Mouse (Mus musculus): ENCODE measurements around the gene Slc39a10. TPM values are rescaled to one million over a fixed set of nuclear protein-coding genes. Genes with fewer than 3 reads are reported as not detected.
"Not testable (repeated sequence)": the region's sequence is repeated elsewhere in the genome, so short reads cannot be mapped to it uniquely, and the experiment has no call there.

Slc39a10 gene
- total and polyA plus RNA-seq, 3 experiments: 14.9 to 17.7 TPM; not detected in 1

DNA sequence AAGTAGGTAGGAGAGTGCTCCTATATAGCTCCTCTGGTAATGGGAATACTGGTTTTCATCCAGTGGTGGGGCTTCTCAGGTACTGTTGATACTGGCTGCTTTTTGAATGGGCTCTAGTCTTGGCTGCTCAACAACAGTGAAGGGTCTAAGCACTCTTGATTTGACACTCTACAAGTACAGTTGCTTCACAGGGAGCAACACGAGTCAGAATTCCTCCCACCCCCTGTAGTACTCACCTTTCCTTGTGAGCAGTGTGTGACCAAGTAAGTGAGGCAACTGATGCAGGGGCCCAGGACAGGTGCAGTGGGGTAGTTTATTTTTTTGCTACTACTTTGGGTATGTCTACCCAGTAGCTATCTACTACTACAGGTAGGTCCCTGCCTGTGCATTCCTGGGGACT lies 87.6 kb downstream of the Slc39a10 start:
- Histone ChIP-seq H3K9ac (ENCODE audit: control insufficient read depth, low read depth, low read length, poor library complexity, severe bottlenecking) (no peak overlapping the region), H3K4me3 (ENCODE audit: control insufficient read depth in 1 of 2, insufficient read depth in 1 of 2, low read depth in 2 of 2, low read length in 2 of 2) (no peak overlapping the region), H3K27me3 (ENCODE audit: control insufficient read depth in 1 of 2, insufficient read depth in 2 of 2, low read length in 2 of 2) (no peaks in the 10 kb centered on the region), H3K4me1 (ENCODE audit: control insufficient read depth in 1 of 2, insufficient read depth in 2 of 2, low read length in 2 of 2) (no peaks in the 10 kb centered on the region), H3K79me2 (ENCODE audit: control insufficient read depth, insufficient read depth, low read length, poor library complexity) (no peaks in the 10 kb centered on the region), H3K36me3 (ENCODE audit: control insufficient read depth in 1 of 2, insufficient read depth in 2 of 2, low read length in 2 of 2) (no peaks in the 10 kb centered on the region), H3K27ac (ENCODE audit: control insufficient read depth, low read depth, low read length) (no peak overlapping the region), H3K9me3 (replicated peaks; ENCODE audit: insufficient read depth, low read length) (no peaks in the 10 kb centered on the region)
- TF ChIP-seq TBP (IDR thresholded peaks at IDR 0.05; ENCODE audit: low read depth, low read length): no peak
- TF ChIP-seq POLR2AphosphoS2 (IDR thresholded peaks at IDR 0.05; ENCODE audit: low read length): no peak
- TF ChIP-seq MXI1 (IDR thresholded peaks at IDR 0.05; ENCODE audit: low read depth, low read length): no peak
- TF ChIP-seq MYB (IDR thresholded peaks at IDR 0.05; ENCODE audit: low read depth, low read length): no peak
- TF ChIP-seq SIN3A (IDR thresholded peaks at IDR 0.05; ENCODE audit: low read length): no peak
- no peak for TF ChIP-seq GATA1 (IDR thresholded peaks at IDR 0.05; ENCODE audit: low read depth, low read length)
- DNase-seq (ENCODE audit: low read depth, low spot score): no peak

GRCm38 (mm10) chr1:46782227-46782626 lies 110.4 kb downstream of the Slc39a10 start:
- not testable (repeated sequence) for H3K79me2 ChIP-seq (ENCODE audit: control insufficient read depth, insufficient read depth, low read length, poor library complexity); H3K36me3 ChIP-seq (ENCODE audit: control insufficient read depth in 1 of 2, insufficient read depth in 2 of 2, low read length in 2 of 2); H3K4me3 ChIP-seq (ENCODE audit: control insufficient read depth in 1 of 2, insufficient read depth in 1 of 2, low read depth in 2 of 2, low read length in 2 of 2); H3K9ac ChIP-seq (ENCODE audit: control insufficient read depth, low read depth, low read length, poor library complexity, severe bottlenecking); DNase-seq (ENCODE audit: low read depth, low spot score); H3K27me3 ChIP-seq (ENCODE audit: control insufficient read depth in 1 of 2, insufficient read depth in 2 of 2, low read length in 2 of 2); H3K27ac ChIP-seq (ENCODE audit: control insufficient read depth, low read depth, low read length); H3K4me1 ChIP-seq (ENCODE audit: control insufficient read depth in 1 of 2, insufficient read depth in 2 of 2, low read length in 2 of 2); H3K9me3 ChIP-seq (replicated peaks; ENCODE audit: insufficient read depth, low read length)

DNA sequence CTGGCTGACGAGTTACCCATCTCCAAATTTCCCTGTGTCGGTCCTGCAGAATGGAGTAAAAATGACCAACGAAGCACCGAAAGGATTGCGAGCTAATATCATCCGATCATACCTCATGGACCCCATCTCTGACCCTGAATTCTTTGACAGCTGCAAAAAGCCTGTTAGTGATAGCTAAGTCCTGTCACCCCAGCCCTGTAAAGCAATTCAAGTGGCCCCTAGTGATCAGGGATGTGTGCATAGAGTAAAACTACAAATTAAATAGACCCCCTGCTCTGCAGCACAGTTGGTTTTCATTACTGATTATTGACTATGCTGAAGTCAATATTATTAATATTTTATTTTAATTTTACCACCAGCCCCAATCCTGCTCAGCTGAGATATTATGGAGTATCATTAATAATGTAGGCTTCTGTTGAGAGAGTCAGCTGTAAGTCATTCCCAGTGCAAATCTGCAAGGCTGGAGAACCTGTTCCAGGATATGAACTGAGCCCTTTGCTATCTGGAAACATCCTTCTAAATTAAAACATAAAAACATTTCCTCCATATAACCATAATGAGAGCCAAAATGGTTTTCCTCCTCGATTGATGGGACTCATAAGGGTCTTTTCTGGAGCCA lies 122.5 kb downstream of the Slc39a10 start:
- H3K4me3 ChIP-seq (ENCODE audit: control insufficient read depth in 1 of 2, insufficient read depth in 1 of 2, low read depth in 2 of 2, low read length in 2 of 2): not testable (repeated sequence)

GRCm38 (mm10) chr1:46769318-46769717 lies 123.3 kb downstream of the Slc39a10 start:
- not testable (repeated sequence) for H3K4me1 ChIP-seq (ENCODE audit: control insufficient read depth in 1 of 2, insufficient read depth in 2 of 2, low read length in 2 of 2); H3K9ac ChIP-seq (ENCODE audit: control insufficient read depth, low read depth, low read length, poor library complexity, severe bottlenecking); H3K4me3 ChIP-seq (ENCODE audit: control insufficient read depth in 1 of 2, insufficient read depth in 1 of 2, low read depth in 2 of 2, low read length in 2 of 2); H3K27ac ChIP-seq (ENCODE audit: control insufficient read depth, low read depth, low read length); H3K36me3 ChIP-seq (ENCODE audit: control insufficient read depth in 1 of 2, insufficient read depth in 2 of 2, low read length in 2 of 2); H3K79me2 ChIP-seq (ENCODE audit: control insufficient read depth, insufficient read depth, low read length, poor library complexity); DNase-seq (ENCODE audit: low read depth, low spot score); H3K27me3 ChIP-seq (ENCODE audit: control insufficient read depth in 1 of 2, insufficient read depth in 2 of 2, low read length in 2 of 2); H3K9me3 ChIP-seq (replicated peaks; ENCODE audit: insufficient read depth, low read length)

More for the DNA sequence above, 122.5 kb downstream of the Slc39a10 start:
- not testable (repeated sequence) for H3K4me1 ChIP-seq (ENCODE audit: control insufficient read depth in 1 of 2, insufficient read depth in 2 of 2, low read length in 2 of 2); H3K9ac ChIP-seq (ENCODE audit: control insufficient read depth, low read depth, low read length, poor library complexity, severe bottlenecking); H3K9me3 ChIP-seq (replicated peaks; ENCODE audit: insufficient read depth, low read length); DNase-seq (ENCODE audit: low read depth, low spot score); H3K27ac ChIP-seq (ENCODE audit: control insufficient read depth, low read depth, low read length); H3K27me3 ChIP-seq (ENCODE audit: control insufficient read depth in 1 of 2, insufficient read depth in 2 of 2, low read length in 2 of 2); H3K79me2 ChIP-seq (ENCODE audit: control insufficient read depth, insufficient read depth, low read length, poor library complexity); H3K36me3 ChIP-seq (ENCODE audit: control insufficient read depth in 1 of 2, insufficient read depth in 2 of 2, low read length in 2 of 2)

DNA sequence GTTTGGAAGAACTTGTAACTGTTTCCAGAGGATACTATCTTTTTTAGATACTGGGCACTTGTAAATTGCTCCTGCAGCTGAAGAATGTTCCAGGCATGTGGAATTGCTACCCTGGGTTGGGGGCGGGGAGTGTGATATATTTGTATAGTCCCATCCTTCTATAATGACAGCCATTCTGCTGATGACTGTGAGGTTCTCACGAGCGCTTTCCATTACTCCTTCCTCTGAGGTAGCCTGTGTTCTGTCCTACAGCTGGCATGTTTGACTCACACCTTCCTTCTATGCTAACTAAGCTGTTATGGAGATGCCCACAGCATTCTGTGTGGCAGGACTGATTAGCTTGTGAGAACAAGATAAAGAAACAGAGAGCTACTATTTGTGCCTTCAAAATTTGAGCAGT lies 128.1 kb downstream of the Slc39a10 start:
- not testable (repeated sequence) for H3K9me3 ChIP-seq (replicated peaks; ENCODE audit: insufficient read depth, low read length); H3K27me3 ChIP-seq (ENCODE audit: control insufficient read depth in 1 of 2, insufficient read depth in 2 of 2, low read length in 2 of 2); H3K27ac ChIP-seq (ENCODE audit: control insufficient read depth, low read depth, low read length)

More for the DNA sequence above, 128.1 kb downstream of the Slc39a10 start:
- H3K36me3 ChIP-seq (ENCODE audit: control insufficient read depth in 1 of 2, insufficient read depth in 2 of 2, low read length in 2 of 2); H3K4me1 ChIP-seq (ENCODE audit: control insufficient read depth in 1 of 2, insufficient read depth in 2 of 2, low read length in 2 of 2); DNase-seq (ENCODE audit: low read depth, low spot score); H3K4me3 ChIP-seq (ENCODE audit: control insufficient read depth in 1 of 2, insufficient read depth in 1 of 2, low read depth in 2 of 2, low read length in 2 of 2); H3K79me2 ChIP-seq (ENCODE audit: control insufficient read depth, insufficient read depth, low read length, poor library complexity); H3K9ac ChIP-seq (ENCODE audit: control insufficient read depth, low read depth, low read length, poor library complexity, severe bottlenecking): not testable (repeated sequence)
